Mouse (Mus musculus): ENCODE measurements around the gene Grik3. TPM values are rescaled to one million over a fixed set of nuclear protein-coding genes. Genes with fewer than 3 reads are reported as not detected.

The Grik3 gene
- total and polyA plus RNA-seq, 3 experiments: not detected

DNA sequence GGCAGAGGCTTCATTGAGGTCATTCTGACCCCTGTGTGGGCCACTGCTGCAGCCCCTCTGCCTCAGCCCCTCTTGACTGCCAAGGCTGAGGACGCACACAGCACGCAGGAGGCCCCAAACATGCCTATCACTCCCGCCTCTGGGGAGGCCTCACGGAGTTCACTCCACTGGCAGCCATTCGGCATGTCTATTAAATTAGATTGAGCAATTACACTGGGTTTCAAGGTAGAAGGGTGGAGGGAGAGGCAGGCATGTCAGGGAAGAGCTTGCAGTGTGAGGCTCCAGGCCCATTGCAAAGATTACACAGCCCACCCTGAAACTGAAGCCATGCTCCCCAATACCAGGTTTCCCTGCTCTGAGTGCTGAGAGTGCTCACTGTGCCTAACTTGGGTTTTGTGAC, 34.0 kb upstream of the Grik3 start:
- H3K9ac ChIP-seq (ENCODE audit: insufficient read depth, low read depth): no peak overlapping the region
- H3K4me3 ChIP-seq (replicated peaks in 1 of 3; ENCODE audit: low read depth in 2 of 3, low read length in 2 of 3, poor library complexity in 1 of 3): no peak overlapping the region
- TF ChIP-seq SIN3A (IDR thresholded peaks at IDR 0.05; ENCODE audit: low read length): no peak
- no peak for TF ChIP-seq KAT2A (IDR thresholded peaks at IDR 0.05; ENCODE audit: insufficient replicate concordance, low read length)
- no peak for TF ChIP-seq USF2 (conservative IDR thresholded peaks at IDR 0.05; ENCODE audit: low read depth, low read length)
- no peak for TF ChIP-seq NELFE (IDR thresholded peaks at IDR 0.05; ENCODE audit: low read depth, low read length)
- TF ChIP-seq TBP (conservative IDR thresholded peaks at IDR 0.05; ENCODE audit: low read depth, low read length): no peak
- no peak for TF ChIP-seq CHD2 (IDR thresholded peaks at IDR 0.05; ENCODE audit: low read length)
- no peak for TF ChIP-seq ZC3H11A (IDR thresholded peaks at IDR 0.05; ENCODE audit: low read depth, low read length)
- no peak for TF ChIP-seq ZNF384 (IDR thresholded peaks at IDR 0.05; ENCODE audit: low read depth, low read length)
- TF ChIP-seq RAD21 (IDR thresholded peaks at IDR 0.05; ENCODE audit: low read depth, low read length): no peak
- in situ Hi-C loops (cut with MboI; ENCODE audit: low pct_ligation_motif_present, low pct_unique_long_range_greater_than_20kb, low sequenced_read_pairs): no loop called here
- H3K4me2 ChIP-seq (ENCODE audit: insufficient read depth, low read depth, poor library complexity, severe bottlenecking): no peak overlapping the region
- H3K9me3 ChIP-seq (replicated peaks; ENCODE audit: low read length): no peaks in the 10 kb centered on the region
- H3K27ac ChIP-seq (ENCODE audit: insufficient read depth, low read depth): no peak overlapping the region
- no peaks in the 10 kb centered on the region for H3K79me2 ChIP-seq (replicated peaks; ENCODE audit: control insufficient read depth, extremely low read depth, insufficient read depth, poor library complexity, severe bottlenecking)
- H3K4me1 ChIP-seq (ENCODE audit: control insufficient read depth in 1 of 2, insufficient read depth in 2 of 2): peaks cover 5 to 50% of the 10 kb centered on the region in 2 experiments; a peak in 3 of 4 replicates
- H3K36me3 ChIP-seq (replicated peaks in 1 of 2; ENCODE audit: control insufficient read depth in 1 of 2, insufficient read depth in 1 of 2, low read length in 1 of 2): no peaks in the 10 kb centered on the region
- dilution Hi-C loops (cut with MboI; ENCODE audit: extremely low pct_ligation_motif_present, extremely low pct_unique_long_range_greater_than_20kb, low sequenced_read_pairs): no loop called here
- H3K27me3 ChIP-seq (replicated peaks): no peaks in the 10 kb centered on the region
- no peak for DNase-seq (ENCODE audit: extremely low read depth)

DNA sequence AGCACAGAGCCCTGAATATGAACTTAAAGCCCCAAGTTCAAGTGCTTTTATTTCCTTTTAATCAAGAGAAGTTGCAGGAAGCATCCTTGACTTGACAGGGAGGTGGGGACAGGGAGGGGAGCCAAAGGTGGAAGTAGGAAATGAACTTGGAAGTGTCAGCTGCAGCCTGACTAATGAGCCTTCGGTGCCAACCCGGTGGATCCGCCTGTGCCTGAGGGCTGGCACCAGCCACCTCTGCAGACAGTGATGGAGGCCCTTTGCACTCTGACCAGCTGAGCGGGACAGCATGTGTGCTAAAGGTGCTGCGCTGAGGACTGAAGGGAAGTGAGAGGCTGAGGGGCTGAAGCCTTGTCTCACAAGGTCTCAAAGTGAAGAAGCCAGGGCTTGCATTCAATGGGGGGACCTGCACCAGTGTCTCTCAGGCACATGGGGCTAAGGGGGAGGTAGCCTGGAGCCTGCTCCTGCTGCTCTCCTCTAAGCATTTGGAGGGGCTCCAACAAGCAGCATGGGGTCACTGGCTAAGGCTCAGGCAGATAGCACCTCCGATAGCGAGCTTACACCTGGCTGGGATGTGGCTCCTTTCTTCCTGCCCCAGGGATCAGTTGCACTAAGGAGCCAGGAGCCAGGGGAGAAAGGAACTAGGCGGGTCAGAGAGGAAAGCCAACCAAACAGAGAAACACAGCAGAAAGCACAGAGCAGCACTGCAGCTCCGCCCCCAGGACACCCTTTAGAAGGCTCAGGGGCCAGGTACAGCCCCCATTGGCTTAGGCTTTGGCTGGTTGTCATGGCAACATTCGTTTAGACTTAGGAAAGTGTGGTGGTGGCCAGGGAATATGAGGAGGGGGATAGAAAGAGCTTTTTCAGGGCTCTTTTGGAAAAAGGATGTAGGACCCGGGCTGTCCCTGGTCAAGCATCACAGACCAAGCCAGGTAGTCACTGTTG, 33.1 kb upstream of the Grik3 start:
- no peak for DNase-seq (ENCODE audit: extremely low read depth)
- Histone ChIP-seq H3K9me3 (replicated peaks; ENCODE audit: low read length) (no peaks in the 10 kb centered on the region), H3K4me1 (ENCODE audit: control insufficient read depth in 1 of 2, insufficient read depth in 2 of 2) (peaks cover 2 to 44% of the 10 kb centered on the region in 2 experiments; a peak in 3 of 4 replicates), H3K27me3 (replicated peaks) (no peaks in the 10 kb centered on the region), H3K27ac (ENCODE audit: insufficient read depth, low read depth) (no peak overlapping the region), H3K4me2 (ENCODE audit: insufficient read depth, low read depth, poor library complexity, severe bottlenecking) (no peak overlapping the region), H3K79me2 (replicated peaks; ENCODE audit: control insufficient read depth, extremely low read depth, insufficient read depth, poor library complexity, severe bottlenecking) (no peaks in the 10 kb centered on the region), H3K4me3 (replicated peaks in 1 of 3; ENCODE audit: low read depth in 2 of 3, low read length in 2 of 3, poor library complexity in 1 of 3) (no peak overlapping the region), H3K9ac (ENCODE audit: insufficient read depth, low read depth) (no peak overlapping the region), H3K36me3 (replicated peaks in 1 of 2; ENCODE audit: control insufficient read depth in 1 of 2, insufficient read depth in 1 of 2, low read length in 1 of 2) (no peaks in the 10 kb centered on the region)
- dilution Hi-C loops (cut with MboI; ENCODE audit: extremely low pct_ligation_motif_present, extremely low pct_unique_long_range_greater_than_20kb, low sequenced_read_pairs): no loop called here
- in situ Hi-C loops (cut with MboI; ENCODE audit: low pct_ligation_motif_present, low pct_unique_long_range_greater_than_20kb, low sequenced_read_pairs): no loop called here
- TF ChIP-seq BHLHE40 (IDR thresholded peaks at IDR 0.05; ENCODE audit: low read depth, low read length) (no peak), ELF1 (IDR thresholded peaks at IDR 0.05; ENCODE audit: low read depth, low read length) (no peak), EP300 (IDR thresholded peaks at IDR 0.05; ENCODE audit: low read length) (no peak)

DNA sequence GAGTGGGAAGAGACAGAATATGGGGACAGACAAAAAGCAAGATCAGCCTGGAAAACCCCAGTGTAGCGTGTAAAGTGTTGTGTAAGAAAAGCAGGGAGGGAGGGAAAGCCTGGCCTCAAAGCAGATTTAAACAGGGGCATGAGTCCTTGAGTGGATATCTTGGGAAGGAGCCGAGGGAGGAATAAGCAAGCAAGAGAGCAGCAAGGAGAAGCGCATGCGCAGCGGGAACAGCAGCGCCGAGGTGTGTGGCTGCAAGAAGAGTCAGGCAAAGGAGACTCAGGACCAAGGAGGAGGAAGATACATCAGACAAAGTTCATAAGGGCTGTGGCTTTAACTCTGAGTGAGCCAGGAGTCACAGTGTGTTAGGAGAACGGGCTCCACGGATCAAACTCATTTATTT, 30.7 kb upstream of the Grik3 start:
- H3K4me2 ChIP-seq (ENCODE audit: insufficient read depth, low read depth, poor library complexity, severe bottlenecking): no peak overlapping the region
- peaks cover 2 to 37% of the 10 kb centered on the region in 2 experiments; a peak in 3 of 4 replicates for H3K4me1 ChIP-seq (ENCODE audit: control insufficient read depth in 1 of 2, insufficient read depth in 2 of 2)
- no peaks in the 10 kb centered on the region for H3K36me3 ChIP-seq (replicated peaks in 1 of 2; ENCODE audit: control insufficient read depth in 1 of 2, insufficient read depth in 1 of 2, low read length in 1 of 2)
- TF ChIP-seq MAX (IDR thresholded peaks at IDR 0.05; ENCODE audit: low read length) (no peak), POLR2A (IDR thresholded peaks at IDR 0.05; ENCODE audit: low read depth, low read length) (no peak), GABPA (IDR thresholded peaks at IDR 0.05; ENCODE audit: insufficient replicate concordance, low read depth, low read length) (no peak), ZMIZ1 (IDR thresholded peaks at IDR 0.05; ENCODE audit: low read depth, low read length) (no peak), TBP (conservative IDR thresholded peaks at IDR 0.05; ENCODE audit: low read depth, low read length) (no peak), MXI1 (IDR thresholded peaks at IDR 0.05; ENCODE audit: low read depth, low read length) (no peak)
- in situ Hi-C loops (cut with MboI; ENCODE audit: low pct_ligation_motif_present, low pct_unique_long_range_greater_than_20kb, low sequenced_read_pairs) (no loop called here), dilution Hi-C loops (cut with MboI; ENCODE audit: extremely low pct_ligation_motif_present, extremely low pct_unique_long_range_greater_than_20kb, low sequenced_read_pairs) (no loop called here)
- no peaks in the 10 kb centered on the region for H3K9me3 ChIP-seq (replicated peaks; ENCODE audit: low read length)
- H3K27ac ChIP-seq (ENCODE audit: insufficient read depth, low read depth): no peak overlapping the region
- H3K9ac ChIP-seq (ENCODE audit: insufficient read depth, low read depth): no peak overlapping the region
- no peaks in the 10 kb centered on the region for H3K27me3 ChIP-seq (replicated peaks)
- no peaks in the 10 kb centered on the region for H3K79me2 ChIP-seq (replicated peaks; ENCODE audit: control insufficient read depth, extremely low read depth, insufficient read depth, poor library complexity, severe bottlenecking)
- no peak for DNase-seq (ENCODE audit: extremely low read depth)
- H3K4me3 ChIP-seq (replicated peaks in 1 of 3; ENCODE audit: low read depth in 2 of 3, low read length in 2 of 3, poor library complexity in 1 of 3): no peak overlapping the region

Data from CH12.LX (cell line).